Mouse (Mus musculus): ENCODE measurements around the gene Retsat. TPM values are rescaled to one million over a fixed set of nuclear protein-coding genes. Genes with fewer than 3 reads are reported as not detected.

The Retsat gene
- polyA plus RNA-seq, 1 experiment from 2014 or later, result 7.0 TPM

GRCm38 (mm10) chr6:72630961-72631360 lies 32.7 kb downstream of the Retsat start:
- no peak overlapping the region for H3K4me2 ChIP-seq
- H3K4me1 ChIP-seq (replicated peaks), result no peaks in the 10 kb centered on the region
- H3K27me3 ChIP-seq, result no peaks in the 10 kb centered on the region
- no peak overlapping the region for H3K4me3 ChIP-seq
- no peak overlapping the region for H3K27ac ChIP-seq (replicated peaks)
- WGBS, result 90% methylated on average over 14 of the region's 14 CpGs
- no peak overlapping the region for H3K9ac ChIP-seq
- ATAC-seq (ENCODE audit: low FRiP score, low read depth), result no peak
- no peaks in the 10 kb centered on the region for H3K36me3 ChIP-seq
- no peaks in the 10 kb centered on the region for H3K9me3 ChIP-seq

DNA sequence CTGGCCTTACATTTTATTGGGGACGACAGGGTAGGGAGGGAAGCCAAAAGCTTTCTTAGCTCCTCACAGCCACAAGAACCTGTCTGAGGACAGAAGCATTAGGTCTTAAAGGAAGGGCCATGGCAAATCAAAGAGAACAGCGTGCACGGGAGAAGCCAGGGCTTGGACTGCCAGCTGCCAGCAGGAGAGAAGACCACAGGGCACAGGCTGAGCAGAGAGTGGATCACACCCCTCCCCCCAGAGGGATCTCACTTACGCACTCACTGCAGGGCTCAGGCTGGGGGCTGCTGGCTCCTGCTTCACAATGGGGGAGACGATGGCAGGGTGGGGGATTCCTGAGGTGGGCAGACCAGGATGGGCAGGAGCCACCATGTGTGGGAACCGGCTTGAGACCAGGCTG lies 33.4 kb downstream of the Retsat start:
- Histone ChIP-seq H3K36me3 (no peaks in the 10 kb centered on the region), H3K4me3 (no peak overlapping the region), H3K27me3 (no peaks in the 10 kb centered on the region), H3K27ac (replicated peaks) (no peak overlapping the region), H3K9me3 (no peaks in the 10 kb centered on the region), H3K9ac (no peak overlapping the region), H3K4me1 (replicated peaks) (no peaks in the 10 kb centered on the region; the same call in 1 of the 2 replicates), H3K4me2 (no peak overlapping the region)
- 65% methylated on average over 6 of the region's 6 CpGs for WGBS
- ATAC-seq (ENCODE audit: low FRiP score, low read depth), result no peak

GRCm38 (mm10) chr6:72634311-72634710 lies 36.0 kb downstream of the Retsat start:
- no peak overlapping the region for H3K27ac ChIP-seq (replicated peaks)
- no peak overlapping the region for H3K4me2 ChIP-seq
- no peaks in the 10 kb centered on the region for H3K9me3 ChIP-seq
- WGBS, result 79% methylated on average over 10 of the region's 10 CpGs
- H3K9ac ChIP-seq, result no peak overlapping the region
- no peaks in the 10 kb centered on the region; the same call in 1 of the 2 replicates for H3K4me1 ChIP-seq (replicated peaks)
- no peaks in the 10 kb centered on the region for H3K36me3 ChIP-seq
- no peak overlapping the region for H3K4me3 ChIP-seq
- ATAC-seq (ENCODE audit: low FRiP score, low read depth), result no peak
- no peaks in the 10 kb centered on the region for H3K27me3 ChIP-seq

DNA sequence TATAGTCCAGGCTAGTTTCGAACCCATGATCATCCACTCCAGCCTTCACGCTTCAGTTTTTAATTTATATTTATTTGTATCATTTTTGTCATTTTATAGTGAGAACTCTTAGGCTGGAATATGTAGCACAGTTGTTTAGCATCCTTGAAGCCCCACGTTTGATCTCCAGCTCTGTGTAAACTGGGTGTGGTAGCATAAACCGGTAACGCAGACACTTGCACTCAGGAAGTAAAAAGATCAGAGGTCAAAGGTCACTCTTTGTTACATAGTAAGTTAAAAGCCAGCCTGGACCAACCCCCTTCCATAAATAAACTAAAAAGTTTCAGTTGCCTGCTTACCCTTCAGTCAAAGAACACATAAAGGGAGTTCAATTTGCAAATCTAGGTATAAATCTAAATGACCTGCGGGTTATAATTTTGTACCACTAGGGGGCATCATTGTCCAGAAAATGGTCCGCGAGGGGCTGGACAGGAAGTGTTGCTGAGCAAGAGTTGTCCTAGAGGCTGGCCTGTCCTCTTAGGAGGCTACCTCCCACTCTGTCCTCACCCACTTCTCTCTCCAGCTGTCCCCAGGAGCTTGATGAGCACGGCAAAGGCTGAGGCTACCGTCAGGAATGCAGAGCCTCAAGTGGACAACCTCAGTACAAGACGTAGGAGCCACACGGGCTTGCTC lies 37.6 kb downstream of the Retsat start:
- WGBS, result 50% methylated on average over 12 of the region's 12 CpGs
- H3K9ac ChIP-seq, result no peak overlapping the region
- H3K4me2 ChIP-seq, result no peak overlapping the region
- no peak overlapping the region for H3K4me3 ChIP-seq
- H3K27ac ChIP-seq (replicated peaks), result no peak overlapping the region
- no peaks in the 10 kb centered on the region for H3K27me3 ChIP-seq
- H3K36me3 ChIP-seq, result no peaks in the 10 kb centered on the region
- peak; percentile 49; the same call in 1 of the 2 replicates for ATAC-seq (ENCODE audit: low FRiP score, low read depth)
- H3K4me1 ChIP-seq (replicated peaks), result no peaks in the 10 kb centered on the region; the same call in 1 of the 2 replicates
- no peaks in the 10 kb centered on the region for H3K9me3 ChIP-seq

GRCm38 (mm10) chr6:72636940-72637339 lies 38.7 kb downstream of the Retsat start:
- Histone ChIP-seq H3K36me3 (no peaks in the 10 kb centered on the region), H3K4me2 (no peak overlapping the region), H3K9me3 (no peaks in the 10 kb centered on the region), H3K27ac (replicated peaks) (no peak overlapping the region), H3K27me3 (no peaks in the 10 kb centered on the region), H3K4me3 (no peak overlapping the region), H3K9ac (no peak overlapping the region), H3K4me1 (replicated peaks) (no peaks in the 10 kb centered on the region; the same call in 1 of the 2 replicates)
- WGBS, result 82% methylated on average over 3 of the region's 3 CpGs
- no peak for ATAC-seq (ENCODE audit: low FRiP score, low read depth)

DNA sequence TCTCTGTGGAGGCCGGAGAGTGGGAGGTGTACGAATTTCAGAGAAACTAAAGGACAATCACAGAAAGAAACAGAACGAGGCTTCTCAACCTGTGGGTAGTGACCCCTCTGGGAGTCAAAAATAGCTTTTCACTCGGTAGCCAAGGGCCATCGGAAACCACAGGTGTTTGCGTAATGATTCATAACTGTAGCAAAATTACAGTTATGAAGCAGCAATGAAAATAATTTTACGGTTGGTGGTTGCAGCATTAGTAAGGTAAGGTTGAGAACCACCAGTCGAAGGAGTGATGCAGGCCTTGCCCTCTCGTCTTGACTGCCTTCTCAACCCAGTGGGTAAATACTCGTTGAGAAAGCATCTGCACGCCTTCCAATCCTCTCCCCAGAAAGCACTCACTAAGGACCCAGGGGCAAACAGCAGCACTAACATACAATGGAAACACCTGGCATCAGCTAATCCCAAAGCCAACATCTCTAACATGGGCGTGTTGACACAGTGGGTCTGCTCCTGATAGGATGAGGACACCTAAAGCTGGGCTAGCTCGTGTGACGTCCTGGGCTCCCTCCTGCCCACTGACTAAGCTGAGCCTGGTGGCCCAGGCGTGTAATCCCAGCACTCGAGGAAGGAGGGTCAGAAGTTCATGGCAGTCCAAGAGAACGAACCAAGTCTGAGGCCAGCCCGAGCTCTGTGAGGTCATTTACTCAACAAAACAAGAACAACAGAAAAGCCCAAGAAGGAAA lies 43.1 kb downstream of the Retsat start:
- no peaks in the 10 kb centered on the region; the same call in 1 of the 2 replicates for H3K4me1 ChIP-seq (replicated peaks)
- no peak for ATAC-seq (ENCODE audit: low FRiP score, low read depth)
- no peak overlapping the region for H3K27ac ChIP-seq (replicated peaks)
- no peak overlapping the region for H3K9ac ChIP-seq
- WGBS, result 82% methylated on average over 18 of the region's 18 CpGs
- H3K9me3 ChIP-seq, result no peaks in the 10 kb centered on the region
- no peak overlapping the region for H3K4me2 ChIP-seq
- no peak overlapping the region for H3K4me3 ChIP-seq
- no peaks in the 10 kb centered on the region for H3K27me3 ChIP-seq
- H3K36me3 ChIP-seq, result no peaks in the 10 kb centered on the region

- no peak overlapping the region for H3K4me3 ChIP-seq
- no peaks in the 10 kb centered on the region for H3K27me3 ChIP-seq
- WGBS, result 81% methylated on average over 4 of the region's 4 CpGs
- H3K9me3 ChIP-seq, result no peaks in the 10 kb centered on the region
- H3K27ac ChIP-seq (replicated peaks), result no peak overlapping the region
- no peak overlapping the region for H3K4me2 ChIP-seq
- H3K9ac ChIP-seq, result no peak overlapping the region
- no peaks in the 10 kb centered on the region for H3K4me1 ChIP-seq (replicated peaks)
- no peak for ATAC-seq (ENCODE audit: low FRiP score, low read depth)
- H3K36me3 ChIP-seq, result no peaks in the 10 kb centered on the region
Observed at GRCm38 (mm10) chr6:72644576-72644975, 46.3 kb downstream of the Retsat start.

- H3K4me2 ChIP-seq, result no peak overlapping the region
- no peaks in the 10 kb centered on the region for H3K27me3 ChIP-seq
- ATAC-seq (ENCODE audit: low FRiP score, low read depth), result no peak
- H3K9me3 ChIP-seq, result no peaks in the 10 kb centered on the region
- H3K36me3 ChIP-seq, result no peaks in the 10 kb centered on the region
- H3K4me3 ChIP-seq, result no peak overlapping the region
- H3K9ac ChIP-seq, result no peak overlapping the region
- 68% methylated on average over 7 of the region's 7 CpGs for whole genome bisulfite sequencing
- no peak overlapping the region for H3K27ac ChIP-seq (replicated peaks)
- H3K4me1 ChIP-seq (replicated peaks), result no peaks in the 10 kb centered on the region
Observed at GRCm38 (mm10) chr6:72645364-72645763, 47.1 kb downstream of the Retsat start.

- H3K36me3 ChIP-seq, result no peaks in the 10 kb centered on the region
- no peaks in the 10 kb centered on the region for H3K27me3 ChIP-seq
- no peak overlapping the region for H3K27ac ChIP-seq (replicated peaks)
- no peaks in the 10 kb centered on the region for H3K4me1 ChIP-seq (replicated peaks)
- H3K4me3 ChIP-seq, result no peak overlapping the region
- WGBS, result 59% methylated on average over 10 of the region's 10 CpGs
- H3K4me2 ChIP-seq, result no peak overlapping the region
- ATAC-seq (ENCODE audit: low FRiP score, low read depth), result peak; percentile 79
- H3K9me3 ChIP-seq, result no peaks in the 10 kb centered on the region
- H3K9ac ChIP-seq, result no peak overlapping the region
Observed at GRCm38 (mm10) chr6:72647383-72647820, 49.1 kb downstream of the Retsat start.

GRCm38 (mm10) chr6:72648002-72648595 lies 49.8 kb downstream of the Retsat start:
- Histone ChIP-seq H3K27me3 (no peaks in the 10 kb centered on the region), H3K4me1 (replicated peaks) (0 out of 2 replicates have a peak, but pooled peaks cover 1% of the 10 kb centered on the region), H3K27ac (replicated peaks) (no peak overlapping the region), H3K4me2 (no peak overlapping the region), H3K4me3 (no peak overlapping the region), H3K36me3 (no peaks in the 10 kb centered on the region), H3K9ac (no peak overlapping the region), H3K9me3 (no peaks in the 10 kb centered on the region)
- WGBS, result 54% methylated on average over 12 of the region's 12 CpGs
- no peak for ATAC-seq (ENCODE audit: low FRiP score, low read depth)

GRCm38 (mm10) chr6:72650338-72650851 lies 52.1 kb downstream of the Retsat start:
- WGBS, result 73% methylated on average over 10 of the region's 10 CpGs
- no peak for ATAC-seq (ENCODE audit: low FRiP score, low read depth)

DNA sequence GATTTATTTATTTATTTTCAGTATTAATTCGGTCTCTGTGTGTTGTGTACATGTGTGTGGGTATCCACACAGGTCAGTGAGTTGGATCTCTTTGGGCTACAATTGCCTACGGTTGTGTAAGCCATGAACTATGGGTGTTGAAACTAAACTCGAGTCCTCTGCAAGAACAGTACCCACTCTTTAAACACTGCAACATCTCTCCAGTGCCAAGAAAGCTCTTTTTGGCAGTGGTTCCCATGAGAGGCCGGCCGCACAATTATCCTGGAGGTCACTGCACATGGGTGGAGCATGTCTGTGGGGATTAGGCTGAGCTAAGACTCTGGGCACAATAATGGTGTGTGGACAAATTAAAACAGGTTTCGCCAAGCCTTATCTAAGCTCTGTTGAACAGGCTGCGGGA lies 55.1 kb downstream of the Retsat start:
- Histone ChIP-seq H3K27ac (replicated peaks) (no peak overlapping the region), H3K27me3 (no peaks in the 10 kb centered on the region), H3K9ac (no peak overlapping the region), H3K9me3 (no peaks in the 10 kb centered on the region), H3K4me3 (no peak overlapping the region), H3K4me1 (replicated peaks) (peaks cover 19% of the 10 kb centered on the region), H3K4me2 (no peak overlapping the region), H3K36me3 (no peaks in the 10 kb centered on the region)
- no peak for ATAC-seq (ENCODE audit: low FRiP score, low read depth)
- 76% methylated on average over 7 of the region's 7 CpGs for WGBS

More at GRCm38 (mm10) chr6:72650338-72650851, 52.1 kb downstream of the Retsat start:
- Histone ChIP-seq H3K9me3 (no peaks in the 10 kb centered on the region), H3K27me3 (no peaks in the 10 kb centered on the region), H3K4me1 (replicated peaks) (peaks cover 13% of the 10 kb centered on the region), H3K4me2 (no peak overlapping the region), H3K9ac (no peak overlapping the region), H3K27ac (replicated peaks) (no peak overlapping the region), H3K36me3 (no peaks in the 10 kb centered on the region), H3K4me3 (no peak overlapping the region)
